Mouse (Mus musculus): ENCODE data around the gene Morc1. TPM values are rescaled to one million over a fixed set of nuclear protein-coding genes. Genes with fewer than 3 reads are reported as not detected.

The Morc1 gene
- 0.14 and 0.15 TPM in 2 replicates for polyA plus RNA-seq (2015; fragmentation: Nextera tagmentation; extraction: Ambion mirVana)

GRCm38 (mm10) chr16:48431027-48431426, at the start of gene Morc1:
Gene Morc1, plus strand, starts transcription at chr16:48431237.

GRCm38 (mm10) chr16:48412246-48412645, 18.8 kb upstream of the Morc1 start, which contains the start of gene Gm5485:
Gene Gm5485, minus strand, starts transcription at chr16:48412416.

Other genes with a start within 250 kb of the Morc1 start
- gene Dppa4, start 147.5 kb upstream of the Morc1 start, polyA plus RNA-seq (2015; fragmentation: Nextera tagmentation; extraction: Ambion mirVana) = not detected in 2 replicates
- gene Dppa2, start 127.3 kb upstream of the Morc1 start, polyA plus RNA-seq (2015; fragmentation: Nextera tagmentation; extraction: Ambion mirVana) = not detected in 2 replicates
- gene Gm5485, start 18.8 kb upstream of the Morc1 start, polyA plus RNA-seq (2015; fragmentation: Nextera tagmentation; extraction: Ambion mirVana) = not detected in 2 replicates

Data from neural tube, postnatal 0 days (tissue).